Mouse (Mus musculus): ENCODE data around the gene Kdm6b. TPM values are rescaled to one million over a fixed set of nuclear protein-coding genes. Genes with fewer than 3 reads are reported as not detected.

Kdm6b gene
- polyA plus RNA-seq (2015; fragmentation: Nextera tagmentation; extraction: Ambion mirVana): 21.5 and 23.6 TPM in 2 replicates

DNA sequence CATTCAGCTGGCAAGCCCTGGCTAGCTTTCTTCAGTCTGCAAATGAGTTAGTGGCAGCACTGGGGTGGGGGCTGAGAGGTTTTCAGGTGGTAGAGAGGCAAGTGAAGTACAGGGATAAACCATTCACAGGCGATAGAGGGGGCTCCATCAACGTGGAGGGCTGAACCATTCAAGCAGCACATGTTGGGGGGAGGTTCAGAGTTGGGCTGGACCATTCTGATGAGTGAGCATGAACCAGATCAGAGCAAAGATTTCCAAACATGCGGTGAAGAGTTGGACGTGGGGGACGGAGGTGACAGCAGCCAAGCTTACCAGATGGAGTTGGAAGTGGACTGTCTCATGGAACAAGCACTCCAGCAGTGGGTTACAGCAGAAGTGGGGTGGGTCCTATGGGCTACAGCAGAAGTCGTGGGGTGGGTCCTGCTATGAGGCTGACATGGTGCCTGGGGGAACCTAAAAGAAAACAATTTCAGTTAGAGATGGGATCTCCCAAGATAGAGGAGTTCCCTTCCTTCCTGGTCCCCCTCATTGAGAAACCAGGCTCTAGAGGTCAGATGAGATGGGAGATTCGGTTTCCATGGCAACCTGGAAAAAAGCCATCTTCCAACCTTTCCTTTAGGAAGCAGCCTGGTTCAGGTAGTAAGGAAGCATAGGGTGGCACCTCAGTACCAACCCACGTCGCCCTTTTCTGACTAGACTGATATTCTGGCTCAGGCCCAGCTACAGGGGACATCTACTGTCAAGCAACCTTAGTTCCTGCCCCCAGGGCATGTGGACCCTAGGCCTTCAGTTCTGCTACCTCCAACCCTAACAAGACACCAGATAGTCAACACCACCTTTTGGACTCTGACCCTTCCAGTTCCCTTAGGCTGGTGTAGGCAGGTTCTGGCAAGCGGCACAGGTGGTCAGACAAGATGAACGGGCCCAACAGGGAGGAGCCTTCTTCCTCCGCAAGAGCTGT lies at the start of gene Kdm6b:
Gene Kdm6b (minus strand): TSS at position 455 of the 961 bp plus-strand sequence.

DNA sequence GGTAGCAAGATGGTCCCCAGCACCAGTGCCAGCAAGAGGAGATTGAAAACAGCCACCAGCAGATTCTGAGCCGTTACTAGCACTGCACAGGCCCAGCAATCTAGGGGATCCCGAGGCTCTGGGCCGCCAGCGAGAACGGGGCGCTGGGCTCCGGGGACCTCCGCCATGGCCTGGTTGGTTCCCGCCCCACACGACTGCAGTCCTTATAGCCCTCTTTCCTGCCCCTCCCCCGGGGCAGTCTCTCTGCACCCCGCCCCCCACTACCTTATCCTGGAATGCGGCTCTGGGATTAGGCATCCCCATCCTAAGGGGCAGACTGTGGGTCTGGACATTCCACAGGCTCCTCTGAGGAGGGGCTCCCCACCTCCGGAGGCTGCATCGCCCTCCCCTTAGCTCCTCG lies 15.4 kb downstream of the Kdm6b start, which contains the start of gene Tmem88:
Gene Tmem88 (minus strand): TSS at position 176 of the 400 bp plus-strand sequence.

DNA sequence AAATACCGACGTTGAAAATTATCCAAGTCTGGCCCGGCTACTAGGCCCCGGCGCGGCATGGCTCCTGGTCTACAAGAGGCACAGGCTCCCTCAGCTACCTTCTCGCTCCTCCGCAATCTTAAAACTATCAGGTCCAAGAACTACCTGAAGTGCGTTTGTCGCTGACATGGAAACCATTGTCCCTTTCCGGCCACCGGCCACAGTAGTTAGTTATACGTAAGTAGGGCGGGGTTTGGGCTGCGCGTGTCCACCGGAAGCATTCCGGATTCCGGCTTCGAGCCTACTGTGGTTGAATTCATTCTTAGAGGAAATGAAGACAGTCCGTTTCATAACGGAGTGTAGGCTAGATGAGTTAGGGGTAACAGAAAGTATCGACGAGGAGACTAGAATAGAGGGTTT lies 18.2 kb downstream of the Kdm6b start, which contains the start of the genes Naa38 and Cyb5d1:
Gene Naa38 (plus strand): TSS at position 253 of the 399 bp plus-strand sequence.
Gene Cyb5d1 (minus strand): TSS at position 397 of the 399 bp plus-strand sequence.

DNA sequence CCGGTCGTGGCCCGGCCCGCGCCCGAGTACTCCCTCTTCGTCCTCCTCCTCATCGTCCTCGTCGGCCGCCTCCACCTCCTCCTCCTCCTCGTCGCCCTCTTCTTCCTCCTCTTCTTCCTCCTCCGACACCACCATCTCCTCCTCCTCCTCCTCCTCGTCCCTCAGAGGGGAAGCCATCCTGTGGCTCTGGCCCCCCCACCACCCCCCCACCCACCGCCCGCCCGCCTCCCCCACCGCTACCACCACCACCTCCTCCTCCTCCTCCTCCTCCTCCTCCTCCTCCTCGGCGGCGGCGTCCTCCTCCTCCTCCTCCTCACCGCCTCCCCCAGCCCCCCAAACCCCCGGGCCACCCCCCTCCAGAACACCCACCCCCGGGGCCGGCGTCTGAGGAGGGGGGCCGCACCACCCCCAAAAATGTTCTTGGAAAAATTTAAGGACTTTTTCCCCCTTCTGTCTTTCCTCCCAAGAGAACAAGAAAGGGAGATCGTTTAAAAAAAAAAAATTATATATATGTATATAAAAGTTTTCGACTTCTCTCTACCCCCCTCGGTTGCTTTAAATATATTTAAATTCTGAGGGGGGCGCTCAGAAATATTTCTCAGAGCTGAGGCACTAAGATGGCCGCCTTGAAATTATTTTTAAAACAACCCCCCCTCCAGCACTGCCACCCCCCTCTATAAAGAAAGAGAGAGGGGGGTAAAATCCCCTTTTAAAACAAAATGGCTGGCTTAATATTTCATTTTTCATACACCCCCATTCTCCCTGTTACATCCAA lies 44.1 kb downstream of the Kdm6b start, which contains the start of gene Chd3:
Gene Chd3 (minus strand): TSS at position 192 of the 775 bp plus-strand sequence.

Other genes starting within 250 kb of the Kdm6b start
- 2.5 and 3.2 TPM in 2 replicates for gene Alox8, start 215.8 kb downstream of the Kdm6b start, polyA plus RNA-seq (2015; fragmentation: Nextera tagmentation; extraction: Ambion mirVana)
- gene Gucy2e, start 176.6 kb downstream of the Kdm6b start, polyA plus RNA-seq (2015; fragmentation: Nextera tagmentation; extraction: Ambion mirVana): 0.53 and 0.88 TPM in 2 replicates
- gene Cntrob, start 89.9 kb downstream of the Kdm6b start, polyA plus RNA-seq (2015; fragmentation: Nextera tagmentation; extraction: Ambion mirVana): 8.1 and 10.7 TPM in 2 replicates
- gene Trappc1, start 89.7 kb downstream of the Kdm6b start, polyA plus RNA-seq (2015; fragmentation: Nextera tagmentation; extraction: Ambion mirVana): 174 and 181 TPM in 2 replicates
- 7.3 and 8.1 TPM in 2 replicates for gene Kcnab3, start 87.4 kb downstream of the Kdm6b start, polyA plus RNA-seq (2015; fragmentation: Nextera tagmentation; extraction: Ambion mirVana)
- 252 and 273 TPM in 2 replicates for gene Rnf227, start 73.2 kb downstream of the Kdm6b start, polyA plus RNA-seq (2015; fragmentation: Nextera tagmentation; extraction: Ambion mirVana)
- 49.9 and 63.9 TPM in 2 replicates for gene Chd3, start 44.3 kb downstream of the Kdm6b start, polyA plus RNA-seq (2015; fragmentation: Nextera tagmentation; extraction: Ambion mirVana)
- 189 and 200 TPM in 2 replicates for gene Naa38, start 18.2 kb downstream of the Kdm6b start, polyA plus RNA-seq (2015; fragmentation: Nextera tagmentation; extraction: Ambion mirVana)
- gene Cyb5d1, start 18.0 kb downstream of the Kdm6b start, polyA plus RNA-seq (2015; fragmentation: Nextera tagmentation; extraction: Ambion mirVana): 18.6 and 21.2 TPM in 2 replicates
- 6.9 and 9.2 TPM in 2 replicates for gene Tmem88, start 15.4 kb downstream of the Kdm6b start, polyA plus RNA-seq (2015; fragmentation: Nextera tagmentation; extraction: Ambion mirVana)
- gene Dnah2, start 135.4 kb upstream of the Kdm6b start, polyA plus RNA-seq (2015; fragmentation: Nextera tagmentation; extraction: Ambion mirVana): 2.8 and 4.7 TPM in 2 replicates
- 132 and 148 TPM in 2 replicates for gene Efnb3, start 146.5 kb upstream of the Kdm6b start, polyA plus RNA-seq (2015; fragmentation: Nextera tagmentation; extraction: Ambion mirVana)
- gene Wrap53, start 166.6 kb upstream of the Kdm6b start, polyA plus RNA-seq (2015; fragmentation: Nextera tagmentation; extraction: Ambion mirVana): 12.1 and 13.1 TPM in 2 replicates
- 31.4 and 33.8 TPM in 2 replicates for gene Trp53, start 166.7 kb upstream of the Kdm6b start, polyA plus RNA-seq (2015; fragmentation: Nextera tagmentation; extraction: Ambion mirVana)
- gene Atp1b2, start 192.3 kb upstream of the Kdm6b start, polyA plus RNA-seq (2015; fragmentation: Nextera tagmentation; extraction: Ambion mirVana): 226 and 228 TPM in 2 replicates
- gene Shbg, start 204.2 kb upstream of the Kdm6b start, polyA plus RNA-seq (2015; fragmentation: Nextera tagmentation; extraction: Ambion mirVana): not detected in 2 replicates
- 29.9 and 31.5 TPM in 2 replicates for gene Sat2, start 208.3 kb upstream of the Kdm6b start, polyA plus RNA-seq (2015; fragmentation: Nextera tagmentation; extraction: Ambion mirVana)
- 29.7 and 32.1 TPM in 2 replicates for gene Fxr2, start 219.3 kb upstream of the Kdm6b start, polyA plus RNA-seq (2015; fragmentation: Nextera tagmentation; extraction: Ambion mirVana)
- gene Sox15, start 241.6 kb upstream of the Kdm6b start, polyA plus RNA-seq (2015; fragmentation: Nextera tagmentation; extraction: Ambion mirVana): 0.36 and 0.46 TPM in 2 replicates
- 113 and 114 TPM in 2 replicates for gene Mpdu1, start 249.0 kb upstream of the Kdm6b start, polyA plus RNA-seq (2015; fragmentation: Nextera tagmentation; extraction: Ambion mirVana)